Mouse (Mus musculus) liver, adult 2 months (tissue): ENCODE results near the gene Iffo2. TPM values are rescaled to one million over a fixed set of nuclear protein-coding genes. Genes with fewer than 3 reads are reported as not detected.
A peak's percentile ranks its signal among the peaks of the same experiment; 100 is the strongest.

Experiments
- DNase-seq: peaks from one replicate; pipeline ENCODE4 v3.0.0-alpha.2; 2011; ENCODE audit warnings: low read depth, low spot score; ENCODE audit errors: extremely low read depth
- H3K27ac ChIP-seq: fragments of 200-500 bp; replicated peaks from 2 replicates; pipeline ENCODE4 v1.5.1; 2012; ENCODE audit warnings: low read depth, mild to moderate bottlenecking, control low read depth, inconsistent platforms, low read length; ENCODE audit not compliant: insufficient read depth
- H3K27me3 ChIP-seq: fragments of 200-500 bp; 2 replicates; pipeline ENCODE4 v1.6.1; 2012; ENCODE audit warnings: mild to moderate bottlenecking, moderate library complexity, low read length, inconsistent platforms; ENCODE audit not compliant: control insufficient read depth, insufficient read depth
- H3K36me3 ChIP-seq: fragments of 200-500 bp; 2 replicates; pipeline ENCODE4 v1.6.1; 2012; ENCODE audit warnings: low read length, inconsistent platforms; ENCODE audit not compliant: control insufficient read depth, insufficient read depth
- H3K4me1 ChIP-seq: fragments of 200-500 bp; 2 replicates; pipeline ENCODE4 v1.6.1; 2011; ENCODE audit warnings: low read length; ENCODE audit not compliant: control insufficient read depth, insufficient read depth
- H3K4me3 ChIP-seq: fragments of 200-500 bp; 2 replicates; pipeline ENCODE4 v1.5.1; 2011; ENCODE audit warnings: low read depth, mild to moderate bottlenecking, control low read depth, low read length, moderate library complexity; ENCODE audit not compliant: insufficient read depth
- H3K79me2 ChIP-seq: fragments of 200-500 bp; 2 replicates; pipeline ENCODE4 v1.6.1; 2012; ENCODE audit warnings: inconsistent platforms, mild to moderate bottlenecking, low read length, moderate library complexity; ENCODE audit not compliant: control insufficient read depth, insufficient read depth
- H3K9ac ChIP-seq: fragments of 200-500 bp; 2 replicates; pipeline ENCODE4 v1.6.1; 2012; ENCODE audit warnings: low read depth, mild to moderate bottlenecking, control low read depth, inconsistent platforms, low read length
- CTCF ChIP-seq: fragments of 200-500 bp; IDR thresholded peaks from 2 replicates; pipeline ENCODE4 v1.5.1; 2011; ENCODE audit warnings: low read depth, low read length, control low read depth
- POLR2A ChIP-seq: fragments of 200-500 bp; IDR thresholded peaks from 2 replicates; pipeline ENCODE4 v1.6.1; 2011; ENCODE audit warnings: low read length, control low read depth; ENCODE audit not compliant: insufficient read depth; ENCODE audit errors: extremely low read depth
- WGBS: fragments of 180-500 bp; shearing (Covaris S2); methylation state at CpG from one replicate; pipeline ENCODE4 v1.1.7; 2018; 5-methylcytosine and 5-hydroxymethylcytosine counted together
- polyA plus RNA-seq: library from polyadenylated mRNA; depleted of rRNA; stranded (reverse); fragments of >200 nt; gene quantifications from 2 replicates; pipeline ENCODE4 v1.2.3, GENCODE M21; 2012
- total RNA-seq: library from RNA; depleted of rRNA; stranded (reverse); fragments of >200 nt; gene quantifications from 2 replicates; pipeline ENCODE4 v1.2.3, GENCODE M21; 2014

Gene Iffo2
- total and polyA plus RNA-seq, 2 experiments, result 4.3 to 7.0 TPM

DNA sequence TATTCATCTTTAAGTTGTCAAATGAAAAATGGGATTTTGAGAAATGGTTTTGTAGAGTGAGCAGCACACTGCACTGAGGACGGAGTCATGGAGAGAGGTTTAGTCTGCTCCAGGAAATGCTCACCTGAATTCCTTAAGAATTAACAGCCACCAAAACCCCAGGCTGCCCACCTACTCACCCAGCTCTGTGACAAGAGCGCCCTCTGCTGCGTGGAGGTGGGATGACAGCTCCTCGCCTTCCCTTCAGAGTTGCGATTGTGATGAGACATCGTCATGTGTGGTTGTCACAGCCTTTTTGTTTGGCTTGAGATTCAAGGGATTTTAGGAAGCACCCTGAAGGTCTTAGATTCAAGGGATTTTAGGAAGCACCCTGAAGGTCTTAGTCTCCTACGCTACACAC lies 106.0 kb downstream of the Iffo2 start:
- Histone ChIP-seq H3K27ac (no peak overlapping the region), H3K4me3 (no peak overlapping the region), H3K9ac (no peak overlapping the region), H3K36me3 (peaks cover 3% of the 10 kb centered on the region; the same call in 1 of the 2 replicates), H3K27me3 (no peaks in the 10 kb centered on the region), H3K79me2 (peaks cover 14% of the 10 kb centered on the region; the same call in 1 of the 2 replicates), H3K4me1 (peaks cover 9% of the 10 kb centered on the region)
- 46% methylated on average over 7 of the region's 7 CpGs for whole genome bisulfite sequencing
- TF ChIP-seq POLR2A, result no peak
- peak; percentile 99 for TF ChIP-seq CTCF
- DNase-seq, result no peak

DNA sequence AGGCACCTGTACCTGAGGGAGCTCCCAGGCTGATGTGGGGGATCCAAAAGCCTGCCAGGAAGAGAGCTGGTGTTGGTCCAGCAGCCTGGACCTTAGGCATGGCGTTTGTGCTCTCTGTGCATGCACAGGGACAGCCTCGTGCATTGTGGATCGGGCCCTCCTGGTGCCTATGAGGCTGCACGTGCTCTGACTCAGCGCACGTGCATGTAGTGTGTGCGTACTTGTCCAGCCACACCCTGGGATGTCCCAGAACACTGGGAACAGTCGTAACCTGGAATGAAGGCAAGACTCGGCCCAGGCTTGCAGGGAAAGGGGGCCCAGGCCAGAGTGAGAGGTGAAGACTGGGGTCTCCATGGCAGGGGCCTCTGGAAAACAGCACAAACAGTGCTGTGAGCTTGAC lies 107.5 kb downstream of the Iffo2 start:
- Histone ChIP-seq H3K36me3 (peaks cover 5% of the 10 kb centered on the region; the same call in 1 of the 2 replicates), H3K9ac (no peak overlapping the region), H3K27ac (no peak overlapping the region), H3K4me3 (no peak overlapping the region), H3K4me1 (no peaks in the 10 kb centered on the region), H3K27me3 (no peaks in the 10 kb centered on the region), H3K79me2 (peaks cover 17% of the 10 kb centered on the region; the same call in 1 of the 2 replicates)
- TF ChIP-seq CTCF (no peak), POLR2A (no peak)
- WGBS, result 93% methylated on average over 9 of the region's 9 CpGs
- no peak for DNase-seq

DNA sequence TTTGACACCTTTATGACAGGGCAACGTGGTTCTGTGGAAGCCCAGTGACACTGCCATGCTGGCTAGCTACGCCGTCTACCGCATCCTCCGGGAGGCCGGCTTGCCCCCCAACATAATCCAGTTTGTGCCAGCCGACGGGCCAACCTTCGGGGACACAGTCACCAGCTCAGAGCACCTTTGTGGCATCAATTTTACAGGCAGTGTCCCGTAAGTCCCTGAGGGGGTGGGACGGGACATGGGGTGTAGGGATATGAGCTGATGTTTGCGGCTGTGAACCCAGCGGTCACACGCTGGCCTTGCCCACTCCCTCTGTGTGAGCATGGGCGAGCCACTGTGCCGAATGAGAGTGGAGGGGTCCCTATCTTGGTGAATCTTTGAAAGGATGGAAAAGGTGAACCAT lies 108.0 kb downstream of the Iffo2 start:
- H3K27me3 ChIP-seq, result no peaks in the 10 kb centered on the region

DNA sequence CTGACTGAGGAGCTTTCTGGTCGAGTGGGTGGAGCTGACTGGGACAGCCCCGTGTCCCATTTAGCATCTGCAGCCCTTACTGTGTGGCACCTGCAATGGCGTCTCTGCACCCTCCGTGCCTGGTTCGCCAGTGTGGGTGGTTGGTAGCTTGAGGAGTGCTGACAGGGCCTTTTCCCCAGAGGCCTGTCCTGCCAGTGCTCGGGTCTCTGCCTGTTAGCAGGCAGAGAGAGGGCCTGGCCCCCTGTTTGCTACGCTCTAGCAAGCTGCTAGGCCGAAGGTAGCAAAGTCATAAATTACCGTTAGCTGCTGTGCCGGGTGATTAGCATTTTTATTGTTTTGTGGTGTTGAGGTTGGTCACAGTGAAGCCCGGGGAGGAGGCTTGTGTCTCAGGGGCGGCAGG lies 109.5 kb downstream of the Iffo2 start:
- TF ChIP-seq POLR2A (no peak), CTCF (no peak)
- Histone ChIP-seq H3K27me3 (no peaks in the 10 kb centered on the region), H3K9ac (no peak overlapping the region), H3K27ac (no peak overlapping the region), H3K79me2 (peaks cover 6% of the 10 kb centered on the region; the same call in 1 of the 2 replicates), H3K4me1 (no peaks in the 10 kb centered on the region), H3K36me3 (peaks cover 14% of the 10 kb centered on the region), H3K4me3 (no peak overlapping the region)
- 94% methylated on average over 12 of the region's 12 CpGs for WGBS
- no peak for DNase-seq

More for the DNA sequence above, 108.0 kb downstream of the Iffo2 start:
- H3K4me1 ChIP-seq, result no peaks in the 10 kb centered on the region
- H3K9ac ChIP-seq, result no peak overlapping the region
- H3K79me2 ChIP-seq, result peaks cover 12% of the 10 kb centered on the region; the same call in 1 of the 2 replicates
- no peak for DNase-seq
- no peak overlapping the region for H3K4me3 ChIP-seq
- 96% methylated on average over 16 of the region's 16 CpGs for WGBS
- H3K27ac ChIP-seq, result no peak overlapping the region
- TF ChIP-seq CTCF (no peak), POLR2A (no peak)
- H3K36me3 ChIP-seq, result peaks cover 7% of the 10 kb centered on the region; the same call in 1 of the 2 replicates

DNA sequence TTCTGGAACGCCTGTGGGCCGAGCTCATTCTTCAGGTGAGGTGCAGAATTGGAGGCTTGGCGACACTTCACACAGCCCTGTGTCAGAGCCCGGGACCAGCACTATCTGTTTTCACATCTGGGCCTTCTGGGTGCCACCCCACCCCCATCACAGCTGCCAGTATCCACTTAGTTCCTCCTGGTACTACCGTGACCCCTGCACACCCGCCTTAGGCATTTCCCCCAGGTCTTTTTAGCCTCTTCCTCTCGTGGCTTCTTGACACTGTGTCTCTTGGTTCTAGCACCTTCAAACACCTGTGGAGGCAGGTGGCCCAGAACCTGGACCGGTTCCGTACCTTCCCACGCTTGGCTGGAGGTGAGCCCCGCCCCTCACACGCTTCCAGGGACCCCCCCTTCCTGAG lies 110.0 kb downstream of the Iffo2 start:
- DNase-seq, result no peak
- Histone ChIP-seq H3K36me3 (peaks cover 19% of the 10 kb centered on the region), H3K9ac (no peak overlapping the region), H3K27me3 (no peaks in the 10 kb centered on the region), H3K79me2 (peaks cover 6% of the 10 kb centered on the region; the same call in 1 of the 2 replicates), H3K4me1 (no peaks in the 10 kb centered on the region), H3K4me3 (no peak overlapping the region), H3K27ac (no peak overlapping the region)
- TF ChIP-seq POLR2A (no peak), CTCF (no peak)
- 81% methylated on average over 12 of the region's 12 CpGs for WGBS

DNA sequence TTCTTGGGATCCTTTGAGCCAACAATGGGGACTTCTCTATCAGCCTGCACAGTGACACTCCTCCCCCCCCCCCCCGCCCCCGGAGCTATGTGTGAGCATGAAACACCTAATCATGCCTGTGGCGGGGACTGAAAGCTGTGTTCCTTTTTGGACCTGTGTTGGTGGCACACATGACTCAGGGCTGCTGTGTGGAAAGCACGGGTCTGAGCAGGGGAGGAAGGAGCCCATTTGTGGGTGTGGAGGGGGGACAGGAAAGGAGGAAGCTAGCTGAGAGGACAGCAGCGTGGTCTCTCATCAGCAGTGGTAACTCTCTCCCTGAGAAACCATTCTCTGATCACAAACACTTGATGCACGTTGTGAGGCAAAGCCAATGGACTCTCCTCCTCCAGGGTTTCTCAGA lies 110.4 kb downstream of the Iffo2 start:
- Histone ChIP-seq H3K36me3 (peaks cover 23% of the 10 kb centered on the region), H3K27ac (no peak overlapping the region), H3K9ac (no peak overlapping the region), H3K4me1 (no peaks in the 10 kb centered on the region), H3K27me3 (no peaks in the 10 kb centered on the region), H3K79me2 (peaks cover 6% of the 10 kb centered on the region; the same call in 1 of the 2 replicates), H3K4me3 (no peak overlapping the region)
- WGBS, result 79% methylated on average over 6 of the region's 6 CpGs
- TF ChIP-seq POLR2A, result no peak
- no peak for TF ChIP-seq CTCF
- no peak for DNase-seq
